Mouse (Mus musculus) myocyte (in vitro differentiated cells): ENCODE measurements at regions not wholly inside any gene's neighbourhood (a gene's known extent, or its start where the extent isn't known, plus 50 kb on each side); places are given as distances from the start of the nearest gene placed in this dataset.

Source experiments
- H3K27me3 ChIP-seq: one replicate; pipeline ENCODE4 v1.6.1; 2011; ENCODE audit not compliant: control insufficient read depth, insufficient read depth, insufficient read length
- H3K36me3 ChIP-seq: one replicate; pipeline ENCODE4 v1.6.1; 2011; ENCODE audit not compliant: control insufficient read depth, insufficient read depth
- H3K4me2 ChIP-seq: one replicate; pipeline ENCODE4 v1.6.1; 2011; ENCODE audit warnings: low read depth, control low read depth
- H3K4me3 ChIP-seq: one replicate; pipeline ENCODE4 v1.5.1; 2011; ENCODE audit warnings: mild to moderate bottlenecking, control low read depth, moderate library complexity
- H3K79me2 ChIP-seq: one replicate; pipeline ENCODE4 v1.6.1; 2011; ENCODE audit not compliant: control insufficient read depth, insufficient read depth
- H3ac ChIP-seq: one replicate; pipeline ENCODE4 v1.6.1; 2011; ENCODE audit not compliant: control insufficient read depth, insufficient read length
- CEBPB ChIP-seq: IDR thresholded peaks from 2 replicates; pipeline ENCODE4 v1.6.1; 2011; ENCODE audit warnings: mild to moderate bottlenecking, moderate library complexity; ENCODE audit not compliant: poor library complexity, insufficient read depth, severe bottlenecking
- E2F4 ChIP-seq: IDR thresholded peaks from one replicate; pipeline ENCODE4 v1.6.1; 2011; ENCODE audit warnings: mild to moderate bottlenecking, control low read depth, moderate library complexity; ENCODE audit not compliant: insufficient read depth
- MAX ChIP-seq: IDR thresholded peaks from one replicate; pipeline ENCODE4 v1.6.1; 2011; ENCODE audit warnings: low read depth, mild to moderate bottlenecking, control low read depth
- MYOD1 ChIP-seq, 3 experiments: IDR thresholded peaks; one replicate each; pipeline ENCODE4 v1.6.1; 2011; ENCODE audit warnings: control low read depth in 2 of 3, low read depth in 2 of 3, mild to moderate bottlenecking in 2 of 3, moderate library complexity in 1 of 3; ENCODE audit not compliant: insufficient read length in 2 of 3, control insufficient read depth in 1 of 3
- MYOG ChIP-seq, 3 experiments: IDR thresholded peaks; one replicate each; pipeline ENCODE4 v1.6.1; 2011; ENCODE audit warnings: control low read depth in 2 of 3, low read depth in 2 of 3, mild to moderate bottlenecking in 2 of 3; ENCODE audit not compliant: insufficient read length in 2 of 3, control insufficient read depth in 1 of 3, insufficient read depth in 1 of 3
- POLR2A ChIP-seq: IDR thresholded peaks from one replicate; pipeline ENCODE4 v1.6.1; 2011; ENCODE audit warnings: low read depth, mild to moderate bottlenecking, control low read depth, moderate library complexity; ENCODE audit not compliant: insufficient read length
- POLR2AphosphoS2 ChIP-seq: IDR thresholded peaks from one replicate; pipeline ENCODE4 v1.6.1; 2011; ENCODE audit warnings: low read depth, control low read depth; ENCODE audit not compliant: insufficient read length
- REST ChIP-seq: IDR thresholded peaks from one replicate; pipeline ENCODE4 v1.6.1; 2011; ENCODE audit warnings: mild to moderate bottlenecking, control low read depth, moderate library complexity; ENCODE audit not compliant: insufficient read depth, insufficient read length
- SRF ChIP-seq: IDR thresholded peaks from one replicate; pipeline ENCODE4 v1.6.1; 2011; ENCODE audit warnings: low read depth; ENCODE audit not compliant: control insufficient read depth, insufficient read length
- TCF12 ChIP-seq: IDR thresholded peaks from one replicate; pipeline ENCODE4 v1.6.1; 2011; ENCODE audit warnings: mild to moderate bottlenecking, control low read depth; ENCODE audit not compliant: poor library complexity, insufficient read depth, severe bottlenecking
- TCF3 ChIP-seq: IDR thresholded peaks from one replicate; pipeline ENCODE4 v1.6.1; 2011; ENCODE audit warnings: low read depth, control low read depth; ENCODE audit not compliant: insufficient read length
- USF1 ChIP-seq: IDR thresholded peaks from one replicate; pipeline ENCODE4 v1.6.1; 2011; ENCODE audit warnings: low read depth, mild to moderate bottlenecking, control low read depth, moderate library complexity

GRCm38 (mm10) chr8:115441323-115441722 is 266.3 kb downstream of the Maf start:
- Histone ChIP-seq H3K79me2 (no peaks in the 10 kb centered on the region), H3K4me3 (no peak overlapping the region), H3K4me2 (no peak overlapping the region), H3K27me3 (no peaks in the 10 kb centered on the region), H3K36me3 (no peaks in the 10 kb centered on the region), H3ac (no peak overlapping the region)
- TF ChIP-seq TCF12: no peak

DNA sequence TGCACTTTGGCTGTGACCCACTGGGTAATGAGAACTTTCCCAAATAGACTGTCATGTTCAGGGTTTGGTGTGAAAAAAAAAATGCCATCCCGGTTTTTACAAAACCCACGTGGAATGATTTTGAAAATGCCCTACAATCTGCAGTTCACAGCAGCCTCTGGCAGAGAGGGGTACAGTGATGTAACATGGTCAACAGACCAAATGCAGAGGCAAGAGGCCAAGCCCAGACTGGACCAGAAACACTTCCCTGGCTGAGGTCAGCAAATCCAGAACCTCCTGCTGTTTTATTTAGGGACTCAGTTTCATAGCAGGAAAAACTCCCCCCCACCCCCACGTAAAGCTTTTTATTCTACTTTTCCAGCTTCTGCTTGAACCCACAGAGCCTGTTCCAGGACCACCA is 267.4 kb downstream of the Maf start:
- H3K36me3 ChIP-seq: no peaks in the 10 kb centered on the region
- H3ac ChIP-seq: no peak overlapping the region
- no peaks in the 10 kb centered on the region for H3K79me2 ChIP-seq
- H3K4me3 ChIP-seq: no peak overlapping the region
- H3K4me2 ChIP-seq: no peak overlapping the region
- TF ChIP-seq USF1 (no peak), POLR2AphosphoS2 (no peak), REST (no peak), TCF3 (no peak), POLR2A (no peak), MAX (no peak), SRF (no peak), TCF12 (no peak)
- no peaks in the 10 kb centered on the region for H3K27me3 ChIP-seq

- Histone ChIP-seq H3K36me3 (no peaks in the 10 kb centered on the region), H3K79me2 (no peaks in the 10 kb centered on the region), H3K27me3 (no peaks in the 10 kb centered on the region), H3K4me2 (no peak overlapping the region), H3ac (no peak overlapping the region), H3K4me3 (no peak overlapping the region)
- TF ChIP-seq MYOD1 (IDR thresholded peaks at IDR 0.05; ENCODE audit: control insufficient read depth in 1 of 3, insufficient read length in 2 of 3, low read depth in 2 of 3) (no peak), MAX (no peak), SRF (no peak), E2F4 (no peak), CEBPB (no peak), POLR2AphosphoS2 (no peak), TCF12 (no peak), REST (no peak), TCF3 (no peak), USF1 (no peak), MYOG (IDR thresholded peaks at IDR 0.05; ENCODE audit: control insufficient read depth in 1 of 3, insufficient read depth in 1 of 3, insufficient read length in 2 of 3, low read depth in 2 of 3) (no peak), POLR2A (no peak)
These were observed 268.1 kb downstream of the Maf start for GRCm38 (mm10) chr8:115439512-115439911.

- no peak overlapping the region for H3ac ChIP-seq
- H3K27me3 ChIP-seq: no peaks in the 10 kb centered on the region
- H3K36me3 ChIP-seq: no peaks in the 10 kb centered on the region
- H3K4me2 ChIP-seq: no peak overlapping the region
- no peak overlapping the region for H3K4me3 ChIP-seq
- TF ChIP-seq MYOD1 (IDR thresholded peaks at IDR 0.05; ENCODE audit: control insufficient read depth in 1 of 3, insufficient read length in 2 of 3, low read depth in 2 of 3): no peak
- TF ChIP-seq SRF: no peak
- TF ChIP-seq USF1: no peak
- TF ChIP-seq REST: no peak
- TF ChIP-seq MAX: no peak
- no peak for TF ChIP-seq TCF3
- TF ChIP-seq CEBPB: no peak
- TF ChIP-seq POLR2A: no peak
- no peak for TF ChIP-seq TCF12
- no peaks in the 10 kb centered on the region for H3K79me2 ChIP-seq
These were observed 269.6 kb downstream of the Maf start for GRCm38 (mm10) chr8:115437956-115438355.

- Histone ChIP-seq H3K79me2 (no peaks in the 10 kb centered on the region), H3ac (no peak overlapping the region), H3K36me3 (no peaks in the 10 kb centered on the region), H3K4me2 (no peak overlapping the region), H3K27me3 (no peaks in the 10 kb centered on the region), H3K4me3 (no peak overlapping the region)
- no peak for TF ChIP-seq SRF
- no peak for TF ChIP-seq MAX
- no peak for TF ChIP-seq MYOG (IDR thresholded peaks at IDR 0.05; ENCODE audit: control insufficient read depth in 1 of 3, insufficient read depth in 1 of 3, insufficient read length in 2 of 3, low read depth in 2 of 3)
- no peak for TF ChIP-seq USF1
- no peak for TF ChIP-seq POLR2AphosphoS2
- TF ChIP-seq CEBPB: no peak
- TF ChIP-seq POLR2A: no peak
- TF ChIP-seq MYOD1 (IDR thresholded peaks at IDR 0.05; ENCODE audit: control insufficient read depth in 1 of 3, insufficient read length in 2 of 3, low read depth in 2 of 3): no peak
- TF ChIP-seq TCF3: no peak
- TF ChIP-seq REST: no peak
- no peak for TF ChIP-seq TCF12
- no peak for TF ChIP-seq E2F4
These were observed 271.3 kb downstream of the Maf start for GRCm38 (mm10) chr8:115436356-115436721.
